Mouse (Mus musculus) spleen, postnatal 0 days (tissue): ENCODE data around the gene R3hdm4. TPM values are rescaled to one million over a fixed set of nuclear protein-coding genes. Genes with fewer than 3 reads are reported as not detected.

Experiments
- polyA plus RNA-seq: library from polyadenylated mRNA; unstranded; fragments of >200 nt; fragmentation: Nextera tagmentation; extraction: Ambion mirVana; gene quantifications from 2 replicates; pipeline ENCODE4 v1.2.1, GENCODE M21; 2015

The R3hdm4 gene
- polyA plus RNA-seq: 107 and 121 TPM in 2 replicates

GRCm38 (mm10) chr10:79920958-79921535 lies at the start of gene R3hdm4:
TSS of gene R3hdm4 (minus strand) at chr10:79921208.

GRCm38 (mm10) chr10:79970415-79971182 lies 49.6 kb upstream of the R3hdm4 start, which contains the start of gene Grin3b:
TSS of gene Grin3b (plus strand) at chr10:79970715.

GRCm38 (mm10) chr10:79959847-79960601 lies 39.0 kb upstream of the R3hdm4 start, which contains the start of gene Wdr18:
TSS of gene Wdr18 (plus strand) at chr10:79960152.

GRCm38 (mm10) chr10:79926491-79927323 lies 5.7 kb upstream of the R3hdm4 start, which contains the start of gene Arid3a:
TSS of gene Arid3a (plus strand) at chr10:79927043.

GRCm38 (mm10) chr10:79916808-79917531 lies 4.0 kb downstream of the R3hdm4 start, which contains the start of gene Kiss1r:
TSS of gene Kiss1r (plus strand) at chr10:79916971.

GRCm38 (mm10) chr10:79910556-79910955 lies 10.5 kb downstream of the R3hdm4 start, which contains the start of gene Gm26602:
TSS of gene Gm26602 (plus strand) at chr10:79910856.

GRCm38 (mm10) chr10:79908167-79909091 lies 12.6 kb downstream of the R3hdm4 start, which contains the start of gene Med16:
TSS of gene Med16 (minus strand) at chr10:79908923.

GRCm38 (mm10) chr10:79890670-79891069 lies 30.3 kb downstream of the R3hdm4 start, which contains the start of gene Cfd:
TSS of gene Cfd (plus strand) at chr10:79890853.

GRCm38 (mm10) chr10:79886054-79886453 lies 35.0 kb downstream of the R3hdm4 start, which contains the start of gene Elane:
TSS of gene Elane (plus strand) at chr10:79886247.

GRCm38 (mm10) chr10:79874290-79874862 lies 46.6 kb downstream of the R3hdm4 start, which contains the start of the genes Prtn3 and Plppr3:
TSS of gene Prtn3 (plus strand) at chr10:79874476.
TSS of gene Plppr3 (minus strand) at chr10:79874634.

Other genes starting within 250 kb of the R3hdm4 start
- 108 and 126 TPM in 2 replicates for gene Cdc34, start 239.0 kb downstream of the R3hdm4 start, polyA plus RNA-seq
- 0.23 and 0.45 TPM in 2 replicates for gene Gzmm, start 232.2 kb downstream of the R3hdm4 start, polyA plus RNA-seq
- 663 and 749 TPM in 2 replicates for gene Bsg, start 216.7 kb downstream of the R3hdm4 start, polyA plus RNA-seq
- gene Hcn2, start 204.6 kb downstream of the R3hdm4 start, polyA plus RNA-seq: 0.04 and 0.07 TPM in 2 replicates
- 15.7 and 18.4 TPM in 2 replicates for gene Polrmt, start 174.6 kb downstream of the R3hdm4 start, polyA plus RNA-seq
- 0.28 TPM in 1 of 2 replicates, not detected in the other for gene Fgf22, start 166.1 kb downstream of the R3hdm4 start, polyA plus RNA-seq
- gene Rnf126, start 154.3 kb downstream of the R3hdm4 start, polyA plus RNA-seq: 41.4 and 42.3 TPM in 2 replicates
- 3.3 and 3.6 TPM in 2 replicates for gene Fstl3, start 143.9 kb downstream of the R3hdm4 start, polyA plus RNA-seq
- gene Prss57, start 130.2 kb downstream of the R3hdm4 start, polyA plus RNA-seq: 9.3 and 15.0 TPM in 2 replicates
- gene Palm, start 127.6 kb downstream of the R3hdm4 start, polyA plus RNA-seq: 16.9 and 22.9 TPM in 2 replicates
- 0.08 and 0.27 TPM in 2 replicates for gene Misp, start 100.2 kb downstream of the R3hdm4 start, polyA plus RNA-seq
- gene Ptbp1, start 66.8 kb downstream of the R3hdm4 start, polyA plus RNA-seq: 131 and 134 TPM in 2 replicates
- gene Prtn3, start 46.7 kb downstream of the R3hdm4 start, polyA plus RNA-seq: 176 and 239 TPM in 2 replicates
- gene Plppr3, start 46.6 kb downstream of the R3hdm4 start, polyA plus RNA-seq: 9.7 and 12.6 TPM in 2 replicates
- gene Elane, start 35.0 kb downstream of the R3hdm4 start, polyA plus RNA-seq: 219 and 294 TPM in 2 replicates
- not detected in 2 replicates for gene Cfd, start 30.4 kb downstream of the R3hdm4 start, polyA plus RNA-seq
- gene Med16, start 12.3 kb downstream of the R3hdm4 start, polyA plus RNA-seq: 20.3 and 23.3 TPM in 2 replicates
- not detected in 2 replicates for gene Gm26602, start 10.4 kb downstream of the R3hdm4 start, polyA plus RNA-seq
- 0.41 and 0.68 TPM in 2 replicates for gene Kiss1r, start 4.2 kb downstream of the R3hdm4 start, polyA plus RNA-seq
- 6.2 and 8.2 TPM in 2 replicates for gene Arid3a, start 5.8 kb upstream of the R3hdm4 start, polyA plus RNA-seq
- 64.8 and 66.8 TPM in 2 replicates for gene Wdr18, start 38.9 kb upstream of the R3hdm4 start, polyA plus RNA-seq
- gene Grin3b, start 49.5 kb upstream of the R3hdm4 start, polyA plus RNA-seq: 0.11 TPM in 2 replicates
- gene Tmem259, start 63.1 kb upstream of the R3hdm4 start, polyA plus RNA-seq: 16.8 and 16.9 TPM in 2 replicates
- 98.3 and 121 TPM in 2 replicates for gene Cnn2, start 67.4 kb upstream of the R3hdm4 start, polyA plus RNA-seq
- 8.3 and 8.8 TPM in 2 replicates for gene Abca7, start 75.3 kb upstream of the R3hdm4 start, polyA plus RNA-seq
- gene Arhgap45, start 95.4 kb upstream of the R3hdm4 start, polyA plus RNA-seq: 34.2 and 41.9 TPM in 2 replicates
- gene Polr2e, start 118.6 kb upstream of the R3hdm4 start, polyA plus RNA-seq: 108 and 111 TPM in 2 replicates
- 650 and 699 TPM in 2 replicates for gene Gpx4, start 126.0 kb upstream of the R3hdm4 start, polyA plus RNA-seq
- gene Sbno2, start 184.4 kb upstream of the R3hdm4 start, polyA plus RNA-seq: 15.9 and 16.2 TPM in 2 replicates
- gene Stk11, start 194.6 kb upstream of the R3hdm4 start, polyA plus RNA-seq: 27.2 and 28.1 TPM in 2 replicates
- gene Atp5d, start 217.4 kb upstream of the R3hdm4 start, polyA plus RNA-seq: 340 and 357 TPM in 2 replicates
- 0.64 and 1.0 TPM in 2 replicates for gene Cbarp, start 219.6 kb upstream of the R3hdm4 start, polyA plus RNA-seq
- gene Midn, start 227.1 kb upstream of the R3hdm4 start, polyA plus RNA-seq: 6.4 and 8.1 TPM in 2 replicates
- gene Cirbp, start 244.8 kb upstream of the R3hdm4 start, polyA plus RNA-seq: 139 and 157 TPM in 2 replicates